Mouse (Mus musculus): ENCODE results near the gene Enc1. TPM values are rescaled to one million over a fixed set of nuclear protein-coding genes. Genes with fewer than 3 reads are reported as not detected.

Gene Enc1
- polyA plus RNA-seq, 1 experiment = 8.5 TPM

GRCm38 (mm10) chr13:97239343-97240180 is 1.3 kb upstream of the Enc1 start:
- peaks cover 20% of the 10 kb centered on the region for H3K4me1 ChIP-seq (ENCODE audit: control insufficient read depth, insufficient read depth, low read length)
- H3K27me3 ChIP-seq (ENCODE audit: control insufficient read depth, insufficient read depth, low read length) = no peaks in the 10 kb centered on the region
- TF ChIP-seq POLR2A (IDR thresholded peaks at IDR 0.05; ENCODE audit: control insufficient read depth, low read depth, low read length) = no peak
- no peak for TF ChIP-seq CTCF (IDR thresholded peaks at IDR 0.05; ENCODE audit: control insufficient read depth, insufficient read depth, insufficient replicate concordance, low read depth, low read length)
- no peaks in the 10 kb centered on the region for H3K36me3 ChIP-seq (ENCODE audit: control insufficient read depth, insufficient read depth, low read length)
- H3K27ac ChIP-seq (ENCODE audit: control insufficient read depth, insufficient read depth, low read depth, low read length) = no peak overlapping the region
- no peak overlapping the region for H3K4me3 ChIP-seq (ENCODE audit: control insufficient read depth, low read depth, low read length)

GRCm38 (mm10) chr13:97240279-97240964 is 483 bp upstream of the Enc1 start:
- Histone ChIP-seq H3K4me1 (ENCODE audit: control insufficient read depth, insufficient read depth, low read length) (peaks cover 21% of the 10 kb centered on the region), H3K36me3 (ENCODE audit: control insufficient read depth, insufficient read depth, low read length) (no peaks in the 10 kb centered on the region), H3K4me3 (ENCODE audit: control insufficient read depth, low read depth, low read length) (peak overlapping the region; percentile 71), H3K27me3 (ENCODE audit: control insufficient read depth, insufficient read depth, low read length) (no peaks in the 10 kb centered on the region), H3K27ac (ENCODE audit: control insufficient read depth, insufficient read depth, low read depth, low read length) (peak overlapping the region; percentile 91)
- TF ChIP-seq CTCF (IDR thresholded peaks at IDR 0.05; ENCODE audit: control insufficient read depth, insufficient read depth, insufficient replicate concordance, low read depth, low read length) = peak; percentile 14; the same call in 1 of the 2 replicates
- peak; percentile 64 for TF ChIP-seq POLR2A (IDR thresholded peaks at IDR 0.05; ENCODE audit: control insufficient read depth, low read depth, low read length)

- peaks cover 21% of the 10 kb centered on the region for H3K4me1 ChIP-seq (ENCODE audit: control insufficient read depth, insufficient read depth, low read length)
- H3K27me3 ChIP-seq (ENCODE audit: control insufficient read depth, insufficient read depth, low read length) = no peaks in the 10 kb centered on the region
- peak overlapping the region; percentile 72 for H3K27ac ChIP-seq (ENCODE audit: control insufficient read depth, insufficient read depth, low read depth, low read length)
Measured at GRCm38 (mm10) chr13:97241787-97242280, 929 bp downstream of the Enc1 start.

GRCm38 (mm10) chr13:97242716-97243115 is 1.8 kb downstream of the Enc1 start:
- Histone ChIP-seq H3K36me3 (ENCODE audit: control insufficient read depth, insufficient read depth, low read length) (no peaks in the 10 kb centered on the region), H3K27me3 (ENCODE audit: control insufficient read depth, insufficient read depth, low read length) (no peaks in the 10 kb centered on the region), H3K4me3 (ENCODE audit: control insufficient read depth, low read depth, low read length) (peak overlapping the region; percentile 6; the same call in 1 of the 2 replicates), H3K4me1 (ENCODE audit: control insufficient read depth, insufficient read depth, low read length) (peaks cover 21% of the 10 kb centered on the region), H3K27ac (ENCODE audit: control insufficient read depth, insufficient read depth, low read depth, low read length) (peak overlapping the region; percentile 10)
- TF ChIP-seq CTCF (IDR thresholded peaks at IDR 0.05; ENCODE audit: control insufficient read depth, insufficient read depth, insufficient replicate concordance, low read depth, low read length) = no peak
- no peak for TF ChIP-seq POLR2A (IDR thresholded peaks at IDR 0.05; ENCODE audit: control insufficient read depth, low read depth, low read length)

More at GRCm38 (mm10) chr13:97241787-97242280, 929 bp downstream of the Enc1 start:
- TF ChIP-seq CTCF (IDR thresholded peaks at IDR 0.05; ENCODE audit: control insufficient read depth, insufficient read depth, insufficient replicate concordance, low read depth, low read length) = no peak
- TF ChIP-seq POLR2A (IDR thresholded peaks at IDR 0.05; ENCODE audit: control insufficient read depth, low read depth, low read length) = no peak
- H3K36me3 ChIP-seq (ENCODE audit: control insufficient read depth, insufficient read depth, low read length) = no peaks in the 10 kb centered on the region
- H3K4me3 ChIP-seq (ENCODE audit: control insufficient read depth, low read depth, low read length) = peak overlapping the region; percentile 84

- Histone ChIP-seq H3K27me3 (ENCODE audit: control insufficient read depth, insufficient read depth, low read length) (no peaks in the 10 kb centered on the region), H3K4me1 (ENCODE audit: control insufficient read depth, insufficient read depth, low read length) (peaks cover 21% of the 10 kb centered on the region), H3K4me3 (ENCODE audit: control insufficient read depth, low read depth, low read length) (no peak overlapping the region), H3K27ac (ENCODE audit: control insufficient read depth, insufficient read depth, low read depth, low read length) (peak overlapping the region; percentile 21; the same call in 1 of the 2 replicates), H3K36me3 (ENCODE audit: control insufficient read depth, insufficient read depth, low read length) (no peaks in the 10 kb centered on the region)
- TF ChIP-seq CTCF (IDR thresholded peaks at IDR 0.05; ENCODE audit: control insufficient read depth, insufficient read depth, insufficient replicate concordance, low read depth, low read length) = no peak
- TF ChIP-seq POLR2A (IDR thresholded peaks at IDR 0.05; ENCODE audit: control insufficient read depth, low read depth, low read length) = no peak
Measured at GRCm38 (mm10) chr13:97243962-97244711, 3.2 kb downstream of the Enc1 start.

GRCm38 (mm10) chr13:97244712-97245105 is 3.8 kb downstream of the Enc1 start:
- Histone ChIP-seq H3K4me1 (ENCODE audit: control insufficient read depth, insufficient read depth, low read length) (peaks cover 19% of the 10 kb centered on the region), H3K36me3 (ENCODE audit: control insufficient read depth, insufficient read depth, low read length) (no peaks in the 10 kb centered on the region), H3K27me3 (ENCODE audit: control insufficient read depth, insufficient read depth, low read length) (no peaks in the 10 kb centered on the region), H3K27ac (ENCODE audit: control insufficient read depth, insufficient read depth, low read depth, low read length) (no peak overlapping the region), H3K4me3 (ENCODE audit: control insufficient read depth, low read depth, low read length) (no peak overlapping the region)
- TF ChIP-seq POLR2A (IDR thresholded peaks at IDR 0.05; ENCODE audit: control insufficient read depth, low read depth, low read length) (no peak), CTCF (IDR thresholded peaks at IDR 0.05; ENCODE audit: control insufficient read depth, insufficient read depth, insufficient replicate concordance, low read depth, low read length) (no peak)

Measured in testis, adult 2 months (tissue).